Mouse (Mus musculus) E14TG2a.4 (cell line): ENCODE measurements around the gene Lbh.

Experiments
- CTCF ChIP-seq: conservative IDR thresholded peaks from 2 replicates; pipeline ENCODE4 v1.5.1; 2014; ENCODE audit warnings: low read length
- NANOG ChIP-seq: IDR thresholded peaks from 2 replicates; pipeline ENCODE4 v1.6.1; 2014; ENCODE audit warnings: borderline replicate concordance, low read length, mixed read lengths
- POU5F1 ChIP-seq: IDR thresholded peaks from 2 replicates; pipeline ENCODE4 v1.6.1; 2014; ENCODE audit warnings: low read length, borderline replicate concordance

DNA sequence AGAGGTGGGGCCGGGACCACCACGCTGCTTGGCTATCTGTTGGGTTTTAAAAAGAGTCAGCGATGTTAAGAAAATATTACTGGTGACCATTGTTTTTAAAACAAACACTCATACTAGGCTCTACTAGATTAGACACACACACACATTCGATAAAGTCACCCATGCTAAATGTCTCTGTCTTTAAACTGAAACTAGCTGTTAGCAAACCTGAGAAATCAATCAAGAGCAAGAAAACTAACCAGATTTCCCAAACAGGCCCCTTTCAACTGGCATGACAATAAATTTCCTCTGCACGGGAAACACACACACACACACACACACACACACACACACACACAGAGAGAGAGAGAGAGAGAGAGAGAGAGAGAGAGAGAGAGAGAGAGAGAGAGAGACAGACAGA is 47.6 kb downstream of the Lbh start:
- TF ChIP-seq CTCF (no peak), POU5F1 (no peak), NANOG (no peak)
